Mouse (Mus musculus) liver, postnatal 0 days (tissue): ENCODE measurements around the gene Ecpas.

Experiments used
- CTCF ChIP-seq: sonication (generic); IDR thresholded peaks from 2 replicates; pipeline ENCODE4 v1.5.1; 2016; ENCODE audit warnings: antibody characterized with exemption, low read depth
- EP300 ChIP-seq: IDR thresholded peaks from 2 replicates; pipeline ENCODE4 v1.6.1; 2016; ENCODE audit warnings: antibody characterized with exemption, low read depth, mild to moderate bottlenecking

- TF ChIP-seq CTCF (no peak), EP300 (no peak)
These were observed 5.1 kb downstream of the Ecpas start for GRCm38 (mm10) chr4:58907453-58907852.
